Mouse (Mus musculus): ENCODE measurements around the gene Acads. TPM values are rescaled to one million over a fixed set of nuclear protein-coding genes. Genes with fewer than 3 reads are reported as not detected.

The Acads gene
- polyA plus RNA-seq, 1 experiment from 2014 or later: 113 TPM

DNA sequence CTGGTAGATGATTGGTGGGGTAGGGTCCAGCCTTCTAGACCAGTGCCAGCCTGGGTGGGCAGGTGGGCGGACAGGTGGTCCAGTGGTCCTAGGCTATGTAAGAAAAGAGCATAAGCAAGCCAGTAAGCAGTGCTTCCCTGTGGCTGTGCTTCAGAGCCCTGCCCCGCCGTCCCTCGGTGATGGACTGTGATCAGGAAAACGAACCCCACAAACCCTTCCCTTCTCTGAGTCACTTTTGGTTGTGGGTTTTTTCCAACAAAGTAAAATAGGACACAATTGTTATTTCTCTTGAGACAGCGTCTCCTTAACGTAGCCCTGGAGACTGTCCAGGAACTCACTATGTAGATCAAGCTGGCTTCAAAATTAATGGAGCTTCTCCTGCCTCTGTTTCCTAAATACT lies 55.8 kb downstream of the Acads start:
- no peak overlapping the region for H3K4me3 ChIP-seq (ENCODE audit: low read depth, low read length)
- H3K27ac ChIP-seq (ENCODE audit: low read depth, low read length): no peak overlapping the region
- no peak overlapping the region for H3K4me2 ChIP-seq (replicated peaks; ENCODE audit: low read depth)
- no peaks in the 10 kb centered on the region for H3K9me3 ChIP-seq (ENCODE audit: control insufficient read depth)
- no peaks in the 10 kb centered on the region for H3K27me3 ChIP-seq (replicated peaks; ENCODE audit: control insufficient read depth, insufficient read depth, low read length)
- no peak overlapping the region for H3K9ac ChIP-seq (ENCODE audit: low read depth, low read length)
- no peak for TF ChIP-seq CTCF (IDR thresholded peaks at IDR 0.05; ENCODE audit: low read depth)
- no peak for ATAC-seq
- peaks cover 8% of the 10 kb centered on the region; the same call in 1 of the 2 replicates for H3K4me1 ChIP-seq (replicated peaks; ENCODE audit: control insufficient read depth, insufficient read depth, low read length)
- peaks cover 9% of the 10 kb centered on the region; the same call in 1 of the 2 replicates for H3K36me3 ChIP-seq (ENCODE audit: control insufficient read depth, insufficient read depth)
- WGBS: 89% methylated on average over 7 of the region's 7 CpGs

- Histone ChIP-seq H3K27ac (ENCODE audit: low read depth, low read length) (no peak overlapping the region), H3K9me3 (ENCODE audit: control insufficient read depth) (no peaks in the 10 kb centered on the region), H3K36me3 (ENCODE audit: control insufficient read depth, insufficient read depth) (peaks cover 9% of the 10 kb centered on the region; the same call in 1 of the 2 replicates), H3K4me2 (replicated peaks; ENCODE audit: low read depth) (no peak overlapping the region), H3K27me3 (replicated peaks; ENCODE audit: control insufficient read depth, insufficient read depth, low read length) (no peaks in the 10 kb centered on the region), H3K4me1 (replicated peaks; ENCODE audit: control insufficient read depth, insufficient read depth, low read length) (peaks cover 9% of the 10 kb centered on the region; the same call in 1 of the 2 replicates), H3K9ac (ENCODE audit: low read depth, low read length) (no peak overlapping the region), H3K4me3 (ENCODE audit: low read depth, low read length) (no peak overlapping the region)
- no peak for ATAC-seq
- 88% methylated on average over 1 of the region's 1 CpGs for WGBS
- TF ChIP-seq CTCF (IDR thresholded peaks at IDR 0.05; ENCODE audit: low read depth): no peak
These were observed 56.6 kb downstream of the Acads start for GRCm38 (mm10) chr5:115062566-115062965.

DNA sequence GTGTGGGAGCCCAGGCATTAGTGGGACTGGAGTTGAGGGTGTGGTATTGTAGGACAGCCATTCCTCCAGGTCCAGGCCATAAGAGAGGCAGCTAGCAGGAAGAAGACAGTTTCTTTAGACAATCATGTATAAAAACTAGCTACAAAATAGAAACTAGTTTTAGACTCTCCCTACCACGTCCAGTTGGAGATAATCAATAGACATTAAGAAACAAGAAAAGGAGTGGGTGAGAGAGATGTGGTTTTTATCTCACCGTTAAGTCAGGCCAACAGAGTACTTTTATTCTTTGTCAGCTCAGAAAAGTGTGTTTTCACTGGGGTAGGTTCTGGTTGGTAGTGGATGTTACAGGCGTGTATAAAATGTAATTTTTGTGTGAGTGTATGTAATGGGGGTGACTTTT lies 58.2 kb downstream of the Acads start:
- no peak for TF ChIP-seq CTCF (IDR thresholded peaks at IDR 0.05; ENCODE audit: low read depth)
- peaks cover 9% of the 10 kb centered on the region; the same call in 1 of the 2 replicates for H3K36me3 ChIP-seq (ENCODE audit: control insufficient read depth, insufficient read depth)
- H3K4me1 ChIP-seq (replicated peaks; ENCODE audit: control insufficient read depth, insufficient read depth, low read length): peaks cover 9% of the 10 kb centered on the region; the same call in 1 of the 2 replicates
- no peak overlapping the region for H3K27ac ChIP-seq (ENCODE audit: low read depth, low read length)
- no peak overlapping the region for H3K9ac ChIP-seq (ENCODE audit: low read depth, low read length)
- H3K27me3 ChIP-seq (replicated peaks; ENCODE audit: control insufficient read depth, insufficient read depth, low read length): no peaks in the 10 kb centered on the region
- WGBS: 85% methylated on average over 3 of the region's 3 CpGs
- H3K4me2 ChIP-seq (replicated peaks; ENCODE audit: low read depth): no peak overlapping the region
- ATAC-seq: no peak
- no peaks in the 10 kb centered on the region for H3K9me3 ChIP-seq (ENCODE audit: control insufficient read depth)
- H3K4me3 ChIP-seq (ENCODE audit: low read depth, low read length): no peak overlapping the region

Other genes starting within 250 kb of the Acads start
- gene Oasl2, start 222.4 kb downstream of the Acads start, polyA plus RNA-seq (2015; fragmentation: Nextera tagmentation; extraction: Ambion mirVana): 78.7 and 88.6 TPM in 2 replicates
- gene Oasl1, start 196.1 kb downstream of the Acads start, polyA plus RNA-seq (2015; fragmentation: Nextera tagmentation; extraction: Ambion mirVana): 20.1 and 25.5 TPM in 2 replicates
- 55.6 and 56.5 TPM in 2 replicates for gene 2210016L21Rik, start 177.2 kb downstream of the Acads start, polyA plus RNA-seq (2015; fragmentation: Nextera tagmentation; extraction: Ambion mirVana)
- gene Hnf1a, start 148.3 kb downstream of the Acads start, polyA plus RNA-seq (2015; fragmentation: Nextera tagmentation; extraction: Ambion mirVana): 15.9 and 16.1 TPM in 2 replicates
- 19.5 and 20.8 TPM in 2 replicates for gene Sppl3, start 108.2 kb downstream of the Acads start, polyA plus RNA-seq (2015; fragmentation: Nextera tagmentation; extraction: Ambion mirVana)
- gene Gm10401, start 21.1 kb downstream of the Acads start, polyA plus RNA-seq (2015; fragmentation: Nextera tagmentation; extraction: Ambion mirVana): 13.8 and 17.0 TPM in 2 replicates
- gene Unc119b, start 15.6 kb upstream of the Acads start, polyA plus RNA-seq (2015; fragmentation: Nextera tagmentation; extraction: Ambion mirVana): 10.1 and 12.2 TPM in 2 replicates
- 56.7 and 59.7 TPM in 2 replicates for gene Mlec, start 38.8 kb upstream of the Acads start, polyA plus RNA-seq (2015; fragmentation: Nextera tagmentation; extraction: Ambion mirVana)
- 0.57 and 0.90 TPM in 2 replicates for gene Cabp1, start 75.0 kb upstream of the Acads start, polyA plus RNA-seq (2015; fragmentation: Nextera tagmentation; extraction: Ambion mirVana)
- 75.7 and 77.1 TPM in 2 replicates for gene Pop5, start 116.5 kb upstream of the Acads start, polyA plus RNA-seq (2015; fragmentation: Nextera tagmentation; extraction: Ambion mirVana)
- 64.9 and 69.1 TPM in 2 replicates for gene Rnf10, start 153.6 kb upstream of the Acads start, polyA plus RNA-seq (2015; fragmentation: Nextera tagmentation; extraction: Ambion mirVana)
- 31.3 and 32.4 TPM in 2 replicates for gene Coq5, start 160.3 kb upstream of the Acads start, polyA plus RNA-seq (2015; fragmentation: Nextera tagmentation; extraction: Ambion mirVana)
- gene Dynll1, start 181.7 kb upstream of the Acads start, polyA plus RNA-seq (2015; fragmentation: Nextera tagmentation; extraction: Ambion mirVana): 510 and 539 TPM in 2 replicates
- 105 and 117 TPM in 2 replicates for gene Srsf9, start 207.8 kb upstream of the Acads start, polyA plus RNA-seq (2015; fragmentation: Nextera tagmentation; extraction: Ambion mirVana)
- gene Gatc, start 221.8 kb upstream of the Acads start, polyA plus RNA-seq (2015; fragmentation: Nextera tagmentation; extraction: Ambion mirVana): 12.9 and 15.2 TPM in 2 replicates
- 49.8 and 51.9 TPM in 2 replicates for gene Triap1, start 221.9 kb upstream of the Acads start, polyA plus RNA-seq (2015; fragmentation: Nextera tagmentation; extraction: Ambion mirVana)
- gene Cox6a1, start 229.6 kb upstream of the Acads start, polyA plus RNA-seq (2015; fragmentation: Nextera tagmentation; extraction: Ambion mirVana): 2,037 and 2,087 TPM in 2 replicates

Measured in intestine, postnatal 0 days (tissue).